Mouse (Mus musculus): ENCODE data around the gene Gm10842. TPM values are rescaled to one million over a fixed set of nuclear protein-coding genes. Genes with fewer than 3 reads are reported as not detected.
"Not testable (repeated sequence)": the region's sequence is repeated elsewhere in the genome, so short reads cannot be mapped to it uniquely, and the experiment has no call there.

Gm10842 gene
- total RNA-seq (2021), result not detected

DNA sequence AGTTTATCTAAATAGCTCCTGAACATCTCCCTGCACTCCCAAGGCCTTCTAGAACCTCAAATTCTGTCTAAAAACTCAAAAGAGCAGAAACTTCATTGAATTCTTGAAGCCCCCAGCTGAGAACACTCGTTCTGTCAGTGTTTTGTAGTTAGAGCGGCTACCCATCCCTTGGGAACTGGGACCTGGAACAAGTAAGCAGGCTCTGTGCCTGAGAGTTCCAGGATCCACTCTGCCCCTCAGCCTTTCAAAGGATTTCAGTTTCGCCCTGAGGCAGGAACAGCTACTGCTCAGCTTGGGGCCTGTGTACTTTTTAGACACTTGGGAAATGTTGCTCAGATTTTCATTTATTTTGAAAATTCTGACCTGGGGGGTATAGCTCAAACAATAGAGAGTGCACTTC is at the start of gene Gm10842:
Gene Gm10842 (plus strand): TSS at position 301 of the 400 bp plus-strand sequence.
- no peak for DNase-seq (ENCODE audit: extremely low spot score in 1 of 2, low spot score in 1 of 2)

GRCm38 (mm10) chr11:105112448-105112847 is 34.2 kb upstream of the Gm10842 start:
- DNase-seq (ENCODE audit: extremely low spot score in 1 of 2, low spot score in 1 of 2), result not testable (repeated sequence)

DNA sequence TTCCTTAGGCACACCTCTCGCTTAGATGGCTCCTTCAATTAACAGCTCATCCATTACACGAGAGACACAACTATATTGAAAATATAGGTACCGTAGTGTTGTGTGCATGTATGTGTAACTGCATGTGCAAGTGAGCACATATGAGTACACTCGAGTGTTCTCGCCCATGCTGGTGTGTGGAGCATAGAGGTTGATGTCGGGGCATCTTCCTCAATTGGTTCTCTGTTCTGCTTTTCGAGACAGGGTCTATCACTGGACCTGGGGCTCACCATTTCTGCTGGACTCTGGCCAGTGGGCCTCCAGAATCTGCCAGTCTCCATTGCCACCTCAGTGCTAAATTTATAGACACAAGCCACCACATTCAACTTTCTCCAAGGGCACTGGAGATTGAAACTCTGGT is 28.9 kb upstream of the Gm10842 start:
- DNase-seq (ENCODE audit: extremely low spot score in 1 of 2, low spot score in 1 of 2), result no peak

DNA sequence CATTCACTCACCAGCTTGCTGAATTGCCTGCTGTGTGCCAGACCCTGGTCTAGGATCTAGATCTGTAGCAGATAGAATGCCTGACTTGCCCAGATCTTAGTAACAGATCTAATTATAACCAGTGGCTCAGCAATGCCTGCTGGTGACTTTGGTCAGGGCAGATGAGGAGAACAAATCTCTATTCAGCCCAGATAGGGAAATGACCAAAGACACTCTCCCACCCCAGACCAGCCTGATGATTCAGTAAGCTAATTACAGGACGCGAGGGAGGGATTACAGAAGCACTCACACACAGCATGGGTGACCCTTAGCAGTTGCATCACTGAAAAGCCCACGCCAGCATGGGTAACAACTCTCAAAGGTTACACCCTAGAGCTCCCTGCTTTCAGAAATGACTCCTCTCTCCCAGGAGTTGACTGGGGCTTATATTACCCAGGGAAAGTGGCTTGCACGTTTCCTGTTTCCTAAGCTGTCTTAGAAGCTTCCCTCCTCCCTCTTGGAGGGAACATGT is 26.1 kb upstream of the Gm10842 start:
- no peak for DNase-seq (ENCODE audit: extremely low spot score in 1 of 2, low spot score in 1 of 2)

GRCm38 (mm10) chr11:105121792-105122191 is 24.9 kb upstream of the Gm10842 start:
- DNase-seq (ENCODE audit: extremely low spot score in 1 of 2, low spot score in 1 of 2), result not testable (repeated sequence)

- no peak for DNase-seq (ENCODE audit: extremely low spot score in 1 of 2, low spot score in 1 of 2)
Observed at GRCm38 (mm10) chr11:105123986-105124385, 22.7 kb upstream of the Gm10842 start.

- peak; percentile 67 to 70 for DNase-seq (ENCODE audit: extremely low spot score in 1 of 2, low spot score in 1 of 2)
Observed at GRCm38 (mm10) chr11:105125735-105126519, 20.8 kb upstream of the Gm10842 start, which contains the start of gene Mettl2. Gene Mettl2 (plus strand): TSS chr11:105126425.

DNA sequence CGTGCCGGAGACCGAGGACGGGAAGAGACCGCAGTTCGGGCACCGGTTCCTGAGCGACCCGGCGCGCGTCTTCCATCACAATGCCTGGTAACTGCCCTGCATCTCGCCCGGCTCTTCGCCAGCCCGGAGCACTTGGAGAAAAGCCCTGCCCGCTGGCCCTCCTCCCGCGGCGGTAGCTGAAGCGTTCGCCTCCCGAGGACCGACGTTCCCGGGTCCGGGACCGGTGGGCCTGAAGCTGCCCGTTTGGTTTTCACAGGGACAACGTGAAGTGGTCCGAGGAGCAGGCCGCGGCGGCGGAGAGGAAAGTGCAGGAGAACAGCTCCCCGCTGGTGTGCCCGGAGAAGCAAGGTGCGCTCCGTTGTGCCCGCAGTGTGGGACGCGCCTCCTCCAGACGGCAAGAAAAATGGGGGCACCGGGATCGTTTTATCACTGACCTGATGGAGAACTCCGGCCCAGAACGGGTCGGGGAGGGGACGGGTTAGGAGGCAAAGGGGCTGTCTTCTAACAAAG is 20.1 kb upstream of the Gm10842 start:
- DNase-seq (ENCODE audit: extremely low spot score in 1 of 2, low spot score in 1 of 2), result peak; percentile 13 to 54

DNA sequence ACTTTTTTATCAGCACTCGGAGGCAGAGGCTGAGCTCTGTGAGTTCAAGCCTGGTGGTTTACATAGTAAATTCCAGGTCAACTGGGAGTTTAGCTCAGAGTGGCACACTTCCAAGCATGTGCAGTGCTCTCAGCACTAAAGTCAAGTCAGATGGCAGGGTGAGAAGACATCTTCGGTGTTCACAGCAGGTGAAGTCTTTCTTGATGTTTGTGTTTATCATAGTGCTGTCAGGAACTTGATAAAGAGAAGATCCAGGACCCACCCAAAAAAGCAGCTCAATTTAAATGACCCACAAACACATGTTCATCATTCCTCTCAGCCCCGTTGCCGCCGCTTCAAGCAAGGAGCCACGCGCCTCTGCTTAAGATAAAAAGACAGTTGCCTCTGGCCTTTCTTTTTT is 11.0 kb upstream of the Gm10842 start:
- DNase-seq (ENCODE audit: extremely low spot score in 1 of 2, low spot score in 1 of 2), result no peak

GRCm38 (mm10) chr11:105137255-105137654 is 9.4 kb upstream of the Gm10842 start:
- DNase-seq (ENCODE audit: extremely low spot score in 1 of 2, low spot score in 1 of 2), result not testable (repeated sequence)

GRCm38 (mm10) chr11:105140512-105140911 is 6.2 kb upstream of the Gm10842 start:
- not testable (repeated sequence) for DNase-seq (ENCODE audit: extremely low spot score in 1 of 2, low spot score in 1 of 2)

GRCm38 (mm10) chr11:105141115-105141514 is 5.6 kb upstream of the Gm10842 start:
- no peak for DNase-seq (ENCODE audit: extremely low spot score in 1 of 2, low spot score in 1 of 2)

GRCm38 (mm10) chr11:105143564-105143963 is 3.1 kb upstream of the Gm10842 start:
- no peak for DNase-seq (ENCODE audit: extremely low spot score in 1 of 2, low spot score in 1 of 2)

DNA sequence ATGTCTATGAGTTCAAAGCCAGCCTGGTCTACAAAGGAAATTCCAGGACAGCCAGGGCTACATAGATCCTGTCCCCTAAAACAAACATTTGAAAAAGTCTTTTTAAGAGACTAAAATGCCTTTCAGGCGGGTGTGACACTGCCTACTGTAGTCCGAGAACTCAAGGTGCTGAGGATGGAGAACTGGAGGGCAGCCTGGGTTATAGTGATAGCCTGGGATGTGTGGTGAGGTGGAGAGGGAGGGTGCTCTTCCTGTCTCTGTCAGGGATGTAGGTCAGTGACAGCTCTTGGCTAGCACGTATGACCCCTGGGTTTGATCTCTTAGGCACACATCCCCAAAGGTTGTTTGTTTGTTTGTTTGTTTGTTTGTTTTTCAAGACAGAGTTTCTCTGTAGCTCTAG is 2.6 kb upstream of the Gm10842 start:
- no peak for DNase-seq (ENCODE audit: extremely low spot score in 1 of 2, low spot score in 1 of 2)

GRCm38 (mm10) chr11:105144508-105145210 is 2.0 kb upstream of the Gm10842 start:
- no peak for DNase-seq (ENCODE audit: extremely low spot score in 1 of 2, low spot score in 1 of 2)

DNA sequence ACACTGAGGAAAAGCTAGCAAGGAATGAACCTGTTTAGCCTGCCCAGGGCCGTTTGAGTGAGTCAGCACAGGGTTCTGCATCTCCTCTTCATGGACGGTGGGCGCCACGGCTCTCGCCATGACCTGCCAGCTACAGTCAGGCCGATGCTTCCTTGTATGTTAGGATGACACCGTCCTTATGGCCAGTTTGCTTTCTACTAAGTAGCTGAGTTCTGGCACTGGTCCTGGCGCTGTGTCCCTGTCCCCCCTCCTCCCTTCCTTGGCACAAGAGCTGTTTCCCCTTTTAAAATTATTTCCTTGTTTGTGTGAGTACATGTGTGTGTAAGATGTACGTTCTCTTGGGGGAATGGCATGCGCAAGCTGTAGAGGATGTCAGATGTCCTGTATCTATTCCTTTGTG is 1.5 kb upstream of the Gm10842 start:
- DNase-seq (ENCODE audit: extremely low spot score in 1 of 2, low spot score in 1 of 2), result no peak

GRCm38 (mm10) chr11:105149353-105149752 is 2.7 kb downstream of the Gm10842 start:
- no peak for DNase-seq (ENCODE audit: extremely low spot score in 1 of 2, low spot score in 1 of 2)

GRCm38 (mm10) chr11:105149766-105150165 is 3.1 kb downstream of the Gm10842 start:
- no peak for DNase-seq (ENCODE audit: extremely low spot score in 1 of 2, low spot score in 1 of 2)

- no peak for DNase-seq (ENCODE audit: extremely low spot score in 1 of 2, low spot score in 1 of 2)
Observed at GRCm38 (mm10) chr11:105150691-105151090, 4.0 kb downstream of the Gm10842 start.

DNA sequence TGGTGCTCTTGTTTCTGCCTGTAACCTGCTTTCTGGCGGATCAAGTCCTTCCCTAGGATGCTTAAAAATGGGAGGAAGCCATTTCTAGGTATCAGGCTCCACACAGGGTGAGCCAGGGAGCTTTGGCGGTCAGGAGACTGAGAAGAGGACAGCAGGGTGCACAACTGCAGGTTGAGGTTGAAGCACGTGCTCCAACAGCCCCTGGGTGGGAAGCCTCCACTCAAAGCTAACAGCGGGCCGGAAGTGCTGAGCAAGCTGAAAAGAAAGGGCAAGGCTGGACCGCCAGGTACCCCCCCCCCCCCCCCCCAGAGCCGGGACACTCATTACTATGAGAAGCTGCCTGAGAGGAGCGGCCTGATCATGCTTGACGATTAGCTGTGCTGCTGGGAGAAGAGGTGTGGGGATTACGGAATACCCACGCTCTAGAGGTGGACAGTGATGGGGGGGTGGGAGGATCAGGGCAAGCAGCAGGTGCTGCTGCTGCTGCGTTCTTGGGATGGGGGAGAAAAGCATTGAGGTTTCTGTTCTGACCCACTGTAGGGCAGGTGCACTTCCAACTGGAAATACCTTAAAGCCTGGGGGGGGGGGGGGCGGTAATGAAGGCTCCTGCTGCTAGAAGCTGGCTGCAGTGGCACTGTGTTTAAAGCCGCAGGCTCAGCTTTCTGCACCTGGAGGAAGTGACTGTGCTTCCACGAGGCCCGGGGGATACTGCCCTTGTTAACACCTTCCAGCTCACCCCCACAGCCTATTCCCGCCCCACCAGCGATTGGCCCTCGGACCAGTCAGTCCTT is 4.7 kb downstream of the Gm10842 start:
- no peak for DNase-seq (ENCODE audit: extremely low spot score in 1 of 2, low spot score in 1 of 2)

- no peak for DNase-seq (ENCODE audit: extremely low spot score in 1 of 2, low spot score in 1 of 2)
Observed at GRCm38 (mm10) chr11:105152017-105152300, 5.3 kb downstream of the Gm10842 start.
